Mouse (Mus musculus): ENCODE measurements around the gene Mfng. TPM values are rescaled to one million over a fixed set of nuclear protein-coding genes. Genes with fewer than 3 reads are reported as not detected.

The Mfng gene
- total and polyA plus RNA-seq, 3 experiments = 35.2 to 63.7 (median 52.5) TPM

- DNase-seq (ENCODE audit: extremely low read depth) = peak; percentile 64
- H3K27ac ChIP-seq (ENCODE audit: insufficient read depth, low read depth) = no peak overlapping the region
- TF ChIP-seq JUND (conservative IDR thresholded peaks at IDR 0.05; ENCODE audit: low read depth, low read length) (no peak), POLR2A (IDR thresholded peaks at IDR 0.05; ENCODE audit: low read depth, low read length) (no peak), ZC3H11A (IDR thresholded peaks at IDR 0.05; ENCODE audit: low read depth, low read length) (no peak), KAT2A (IDR thresholded peaks at IDR 0.05; ENCODE audit: insufficient replicate concordance, low read length) (no peak), RAD21 (IDR thresholded peaks at IDR 0.05; ENCODE audit: low read depth, low read length) (peak; percentile 55), MYC (IDR thresholded peaks at IDR 0.05; ENCODE audit: low read depth, low read length) (no peak), SMC3 (IDR thresholded peaks at IDR 0.05; ENCODE audit: low read depth, low read length) (peak; percentile 54), CTCF (conservative IDR thresholded peaks at IDR 0.05 in 1 of 2, IDR thresholded peaks at IDR 0.05 in 1 of 2; ENCODE audit: low read depth in 2 of 2, low read length in 2 of 2) (peak; percentile 60 to 73), BHLHE40 (IDR thresholded peaks at IDR 0.05; ENCODE audit: low read depth, low read length) (no peak), USF2 (conservative IDR thresholded peaks at IDR 0.05; ENCODE audit: low read depth, low read length) (peak; percentile 69), USF1 (IDR thresholded peaks at IDR 0.05; ENCODE audit: low read depth, low read length) (peak; percentile 75), CHD2 (IDR thresholded peaks at IDR 0.05; ENCODE audit: low read length) (no peak), MAX (IDR thresholded peaks at IDR 0.05; ENCODE audit: low read length) (peak; percentile 22; the same call in 1 of the 2 replicates)
- H3K36me3 ChIP-seq (replicated peaks in 1 of 2; ENCODE audit: control insufficient read depth in 1 of 2, insufficient read depth in 1 of 2, low read length in 1 of 2) = no peaks in the 10 kb centered on the region
- peaks cover 6 to 44% of the 10 kb centered on the region in 2 experiments for H3K4me1 ChIP-seq (ENCODE audit: control insufficient read depth in 1 of 2, insufficient read depth in 2 of 2)
- peaks cover 23% of the 10 kb centered on the region for H3K27me3 ChIP-seq (replicated peaks)
- in situ Hi-C loops (cut with MboI; ENCODE audit: low pct_ligation_motif_present, low pct_unique_long_range_greater_than_20kb, low sequenced_read_pairs) (no loop called here), dilution Hi-C loops (cut with MboI; ENCODE audit: extremely low pct_ligation_motif_present, extremely low pct_unique_long_range_greater_than_20kb, low sequenced_read_pairs) (no loop called here)
- H3K4me2 ChIP-seq (ENCODE audit: insufficient read depth, low read depth, poor library complexity, severe bottlenecking) = no peak overlapping the region
- no peak overlapping the region for H3K9ac ChIP-seq (ENCODE audit: insufficient read depth, low read depth)
- peaks cover 3% of the 10 kb centered on the region for H3K9me3 ChIP-seq (replicated peaks; ENCODE audit: low read length)
- H3K4me3 ChIP-seq (replicated peaks in 1 of 3; ENCODE audit: low read depth in 2 of 3, low read length in 2 of 3, poor library complexity in 1 of 3) = no peak overlapping the region
- H3K79me2 ChIP-seq (replicated peaks; ENCODE audit: control insufficient read depth, extremely low read depth, insufficient read depth, poor library complexity, severe bottlenecking) = no peaks in the 10 kb centered on the region
Measured at GRCm38 (mm10) chr15:78778077-78778870, 5.0 kb upstream of the Mfng start.

GRCm38 (mm10) chr15:78772856-78773255 is 419 bp downstream of the Mfng start:
- dilution Hi-C loops (cut with MboI; ENCODE audit: extremely low pct_ligation_motif_present, extremely low pct_unique_long_range_greater_than_20kb, low sequenced_read_pairs) = no loop called here
- Histone ChIP-seq H3K79me2 (replicated peaks; ENCODE audit: control insufficient read depth, extremely low read depth, insufficient read depth, poor library complexity, severe bottlenecking) (peaks cover 11% of the 10 kb centered on the region), H3K27ac (ENCODE audit: insufficient read depth, low read depth) (0 out of 2 replicates have a peak overlapping the region, but pooled peaks have one; percentile 1), H3K27me3 (replicated peaks) (peaks cover 1% of the 10 kb centered on the region), H3K4me1 (ENCODE audit: control insufficient read depth in 1 of 2, insufficient read depth in 2 of 2) (peaks cover 11 to 40% of the 10 kb centered on the region in 2 experiments), H3K36me3 (replicated peaks in 1 of 2; ENCODE audit: control insufficient read depth in 1 of 2, insufficient read depth in 1 of 2, low read length in 1 of 2) (peaks cover 5 to 32% of the 10 kb centered on the region in 2 experiments), H3K9me3 (replicated peaks; ENCODE audit: low read length) (peaks cover 13% of the 10 kb centered on the region), H3K9ac (ENCODE audit: insufficient read depth, low read depth) (peak overlapping the region; percentile 71), H3K4me3 (replicated peaks in 1 of 3; ENCODE audit: low read depth in 2 of 3, low read length in 2 of 3, poor library complexity in 1 of 3) (peak overlapping the region; percentile 74 to 84 (median 82)), H3K4me2 (ENCODE audit: insufficient read depth, low read depth, poor library complexity, severe bottlenecking) (peak overlapping the region; percentile 90)
- DNase-seq (ENCODE audit: extremely low read depth) = no peak
- in situ Hi-C loops (cut with MboI; ENCODE audit: low pct_ligation_motif_present, low pct_unique_long_range_greater_than_20kb, low sequenced_read_pairs) = no loop called here
- TF ChIP-seq MAX (IDR thresholded peaks at IDR 0.05; ENCODE audit: low read length) = peak; percentile 26; the same call in 1 of the 2 replicates
- peak; percentile 31; the same call in 1 of the 2 replicates for TF ChIP-seq MXI1 (IDR thresholded peaks at IDR 0.05; ENCODE audit: low read depth, low read length)
- peak; percentile 3; the same call in 1 of the 2 replicates for TF ChIP-seq SIN3A (IDR thresholded peaks at IDR 0.05; ENCODE audit: low read length)
- no peak for TF ChIP-seq CHD2 (IDR thresholded peaks at IDR 0.05; ENCODE audit: low read length)

Measured in CH12.LX (cell line).